Mouse (Mus musculus) cerebellum, adult (tissue): ENCODE data around the gene Sfi1.
"Not testable (repeated sequence)": the region's sequence is repeated elsewhere in the genome, so short reads cannot be mapped to it uniquely, and the experiment has no call there.

Source experiments
- ATAC-seq: cut with Nextera tagmentation; 2 replicates; pipeline ENCODE4 v1.9.2; 2017; ENCODE audit warnings: mild to moderate bottlenecking, moderate library complexity, mixed read lengths; ENCODE audit not compliant: insufficient number of reproducible peaks, low FRiP score, low TSS enrichment

The Sfi1 gene

DNA sequence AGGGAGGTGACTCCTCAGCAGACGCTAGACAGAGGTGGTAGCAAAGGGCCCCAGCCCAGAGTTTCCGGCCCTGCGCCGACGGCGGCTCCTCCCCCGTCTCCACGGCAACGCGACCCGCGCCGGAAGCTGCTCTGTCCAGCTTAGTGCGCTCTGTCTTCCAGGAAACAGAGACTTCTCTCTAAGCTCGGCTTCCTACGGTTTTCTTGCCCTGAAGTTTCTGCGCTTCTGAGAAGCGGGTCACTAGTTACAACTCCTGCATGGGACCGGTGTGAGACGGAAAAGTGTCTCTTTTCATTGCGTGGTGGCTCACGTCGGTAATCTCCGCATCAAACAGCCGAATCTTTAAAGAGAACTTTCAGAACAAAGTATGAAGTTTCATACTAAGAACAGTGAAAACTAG, at the start of gene Sfi1:
Gene Sfi1, minus strand, starts transcription at position 101 of the 400 bp plus-strand sequence.
- no peak for ATAC-seq

- ATAC-seq: no peak
Measured at GRCm38 (mm10) chr11:3242395-3242794, 49.1 kb upstream of the Sfi1 start.

- no peak for ATAC-seq
Measured at GRCm38 (mm10) chr11:3235277-3235676, 42.0 kb upstream of the Sfi1 start.

DNA sequence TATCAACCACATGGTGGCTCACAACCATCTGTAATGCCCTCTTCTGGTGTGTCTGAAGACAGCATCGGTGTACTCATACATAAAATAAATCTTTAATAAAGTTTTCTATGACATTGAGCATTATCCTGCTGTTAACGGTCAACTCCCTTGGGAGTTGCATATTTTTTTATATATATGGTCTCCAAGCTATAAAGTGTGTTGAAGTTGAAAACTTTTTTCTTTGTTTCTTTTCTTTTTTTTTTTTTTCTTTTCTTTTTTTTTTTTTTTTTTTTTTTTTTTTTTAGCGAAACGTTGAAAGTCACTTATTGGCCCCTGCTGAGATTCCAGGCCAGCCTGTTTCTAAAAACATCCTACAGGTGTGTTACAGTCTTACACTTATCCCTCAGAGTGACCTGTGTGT, 40.4 kb upstream of the Sfi1 start:
- no peak for ATAC-seq

GRCm38 (mm10) chr11:3232248-3232647, 39.0 kb upstream of the Sfi1 start:
- no peak for ATAC-seq

DNA sequence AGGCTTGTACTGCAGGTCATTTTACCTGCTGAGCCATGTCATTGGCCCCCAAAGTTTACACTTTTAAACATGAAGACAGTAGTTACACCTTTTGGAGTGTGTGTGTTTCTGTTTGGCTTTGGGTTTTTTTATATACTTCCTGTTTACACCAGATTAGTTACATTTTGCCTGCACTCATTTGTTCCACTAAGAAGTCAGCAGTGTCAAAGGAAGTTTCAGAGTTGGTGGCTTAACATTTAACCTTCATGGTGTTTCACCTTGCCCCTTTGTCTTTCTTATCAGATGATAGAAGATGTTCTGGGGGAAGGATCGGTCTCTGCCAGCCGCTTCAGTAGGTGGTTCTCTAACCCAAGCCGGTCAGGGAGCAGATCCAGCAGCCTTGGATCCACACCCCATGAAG, 33.9 kb upstream of the Sfi1 start:
- ATAC-seq: no peak

GRCm38 (mm10) chr11:3223105-3223504, 29.8 kb upstream of the Sfi1 start:
- ATAC-seq: no peak

- no peak for ATAC-seq
Measured at GRCm38 (mm10) chr11:3212526-3212925, 19.3 kb upstream of the Sfi1 start.

DNA sequence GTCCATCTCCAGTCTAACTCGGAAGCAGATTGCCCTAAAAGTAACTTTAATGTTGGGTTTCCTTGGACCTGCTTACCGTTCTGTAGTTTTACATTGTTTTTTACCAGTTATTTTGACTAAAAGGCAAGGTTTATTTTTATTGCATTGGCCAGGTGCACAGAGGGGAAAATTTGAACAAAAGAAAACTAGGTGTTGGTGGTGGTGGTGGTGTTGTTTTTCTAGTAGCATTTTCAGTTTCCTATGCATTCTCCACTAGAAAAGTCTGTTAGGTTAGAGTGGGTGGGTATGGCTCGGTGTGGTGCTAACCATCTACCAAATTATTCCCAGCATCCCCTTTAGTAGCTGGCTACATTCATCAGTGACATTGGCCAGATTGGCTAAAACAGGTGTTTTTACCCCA, 13.5 kb upstream of the Sfi1 start:
- ATAC-seq: no peak

- no peak for ATAC-seq
Measured at GRCm38 (mm10) chr11:3205207-3205606, 11.9 kb upstream of the Sfi1 start.

GRCm38 (mm10) chr11:3203771-3204170, 10.5 kb upstream of the Sfi1 start:
- no peak for ATAC-seq

- ATAC-seq: peak; percentile 8; the same call in 1 of the 2 replicates
Measured at GRCm38 (mm10) chr11:3202781-3203441, 9.6 kb upstream of the Sfi1 start.

- peak; percentile 39; the same call in 1 of the 2 replicates for ATAC-seq
Measured at GRCm38 (mm10) chr11:3202231-3202701, 9.0 kb upstream of the Sfi1 start, which contains the start of gene Eif4enif1. Gene Eif4enif1 (plus strand): TSS chr11:3202392.

DNA sequence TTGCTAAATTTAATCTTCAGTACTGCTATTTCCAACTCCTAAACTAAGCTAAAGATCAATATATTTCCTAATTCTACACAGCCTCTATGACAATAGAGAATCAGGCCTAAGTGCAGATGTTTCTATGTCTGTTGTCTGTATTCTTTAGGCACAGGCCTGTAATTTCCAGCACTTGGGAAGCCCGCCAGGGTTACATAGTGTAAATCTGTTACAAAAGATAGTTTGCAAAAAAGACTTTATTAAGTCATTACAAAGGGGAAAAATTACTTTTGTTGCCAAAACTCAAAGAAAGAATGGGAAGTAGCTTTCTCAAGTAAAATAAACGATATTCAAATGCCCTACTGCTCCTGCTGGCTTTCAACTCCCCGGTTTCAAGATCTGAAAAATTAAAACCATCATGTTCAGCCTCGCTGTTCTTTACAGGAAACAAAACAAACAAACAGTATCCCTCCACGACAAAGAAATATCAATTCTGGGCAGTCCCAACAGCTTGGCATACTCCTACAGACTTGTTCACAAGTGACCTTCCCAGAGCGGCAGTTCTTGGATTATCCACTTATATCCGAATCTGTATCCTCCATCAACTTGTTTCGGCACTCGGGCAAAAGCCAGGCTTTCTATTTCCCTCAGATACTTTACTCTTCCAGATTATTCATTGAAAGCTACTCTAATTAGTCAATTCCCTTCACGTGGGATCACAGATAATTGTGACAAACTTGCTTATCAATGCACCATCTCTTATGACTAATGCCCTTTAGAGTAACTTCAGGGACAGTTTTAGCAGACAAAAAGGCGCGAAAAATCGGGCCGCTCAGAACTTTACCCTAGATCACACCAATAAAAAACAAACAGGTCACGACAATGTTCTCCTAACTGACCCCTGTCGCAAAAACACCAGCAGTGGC, 8.3 kb upstream of the Sfi1 start:
- ATAC-seq: no peak

GRCm38 (mm10) chr11:3200636-3201035, 7.4 kb upstream of the Sfi1 start:
- not testable (repeated sequence) for ATAC-seq

GRCm38 (mm10) chr11:3182707-3183106, 10.6 kb downstream of the Sfi1 start:
- not testable (repeated sequence) for ATAC-seq

DNA sequence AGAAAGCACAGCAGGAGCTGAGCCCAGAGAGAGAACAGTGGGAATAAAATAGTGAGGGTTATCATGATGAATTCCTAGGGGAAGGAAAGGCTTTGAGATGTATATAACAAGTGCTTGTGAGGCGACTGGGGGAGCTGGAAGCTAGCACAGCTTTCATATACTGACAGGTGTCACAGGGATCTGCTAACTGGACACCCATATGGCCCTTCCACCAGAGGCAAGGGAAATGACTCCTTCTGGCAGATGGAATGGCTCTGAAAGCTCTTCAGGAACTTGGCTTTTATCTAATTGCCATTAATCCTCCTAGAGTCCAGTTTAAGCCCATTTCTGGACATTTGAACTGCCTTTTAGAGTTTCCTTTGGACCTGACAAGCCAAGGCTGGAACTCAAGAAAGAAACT, 11.3 kb downstream of the Sfi1 start:
- not testable (repeated sequence) for ATAC-seq

GRCm38 (mm10) chr11:3181250-3181649, 12.0 kb downstream of the Sfi1 start:
- 0 out of 2 replicates have a peak, but pooled peaks have one; percentile 4 for ATAC-seq

GRCm38 (mm10) chr11:3180510-3181160, 12.6 kb downstream of the Sfi1 start:
- not testable (repeated sequence) for ATAC-seq

DNA sequence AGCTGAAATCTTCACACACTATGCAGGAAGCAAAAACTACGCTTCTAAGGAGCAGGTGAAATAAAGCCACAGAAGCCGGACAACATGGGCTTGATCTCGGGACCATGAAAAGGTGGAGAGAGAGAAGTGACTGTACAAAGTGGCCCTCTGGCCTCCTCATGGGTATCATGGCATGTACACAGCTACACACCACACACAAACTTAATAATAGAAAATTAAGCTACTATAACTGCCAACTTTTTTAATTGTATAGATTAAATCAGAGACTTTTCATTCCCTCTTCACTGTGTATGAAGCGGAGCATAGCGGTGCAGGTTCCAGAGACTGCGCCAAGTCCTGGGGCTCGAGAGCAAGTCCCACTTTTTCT, 13.6 kb downstream of the Sfi1 start:
- not testable (repeated sequence) for ATAC-seq
